Mouse (Mus musculus) C2C12 (cell line): ENCODE data around the gene Rorb.

Source experiments
- CEBPB ChIP-seq: IDR thresholded peaks from one replicate; pipeline ENCODE4 v1.6.1; 2011; ENCODE audit warnings: low read depth, mild to moderate bottlenecking, control low read depth, moderate library complexity
- CTCF ChIP-seq: IDR thresholded peaks from one replicate; pipeline ENCODE4 v1.5.1; 2011; ENCODE audit not compliant: control insufficient read depth, insufficient read depth, insufficient read length
- FOSL1 ChIP-seq: IDR thresholded peaks from one replicate; pipeline ENCODE4 v1.8.0; 2011; ENCODE audit warnings: mild to moderate bottlenecking, low read length; ENCODE audit not compliant: poor library complexity, insufficient read depth, severe bottlenecking
- MAX ChIP-seq: IDR thresholded peaks from one replicate; pipeline ENCODE4 v1.6.1; 2011; ENCODE audit warnings: mild to moderate bottlenecking, control low read depth
- MYOD1 ChIP-seq: IDR thresholded peaks from one replicate; pipeline ENCODE4 v1.6.1; 2011; ENCODE audit warnings: low read depth; ENCODE audit not compliant: control insufficient read depth, insufficient read length
- MYOG ChIP-seq: IDR thresholded peaks from one replicate; pipeline ENCODE4 v1.6.1; 2011; ENCODE audit not compliant: control insufficient read depth, insufficient read length; ENCODE audit errors: extremely low read depth
- USF1 ChIP-seq: IDR thresholded peaks from one replicate; pipeline ENCODE4 v1.6.1; 2011; ENCODE audit warnings: low read depth, mild to moderate bottlenecking, control low read depth, moderate library complexity

GRCm38 (mm10) chr19:19111428-19112170, 603 bp upstream of the Rorb start:
- TF ChIP-seq CTCF (no peak), MAX (no peak), CEBPB (no peak), USF1 (no peak), FOSL1 (no peak), MYOD1 (no peak), MYOG (no peak)
